Mouse (Mus musculus): Measurements from ENCODE around the gene Tsfm.
"Not testable (repeated sequence)": the region's sequence is repeated elsewhere in the genome, so short reads cannot be mapped to it uniquely, and the experiment has no call there.

Gene Tsfm

DNA sequence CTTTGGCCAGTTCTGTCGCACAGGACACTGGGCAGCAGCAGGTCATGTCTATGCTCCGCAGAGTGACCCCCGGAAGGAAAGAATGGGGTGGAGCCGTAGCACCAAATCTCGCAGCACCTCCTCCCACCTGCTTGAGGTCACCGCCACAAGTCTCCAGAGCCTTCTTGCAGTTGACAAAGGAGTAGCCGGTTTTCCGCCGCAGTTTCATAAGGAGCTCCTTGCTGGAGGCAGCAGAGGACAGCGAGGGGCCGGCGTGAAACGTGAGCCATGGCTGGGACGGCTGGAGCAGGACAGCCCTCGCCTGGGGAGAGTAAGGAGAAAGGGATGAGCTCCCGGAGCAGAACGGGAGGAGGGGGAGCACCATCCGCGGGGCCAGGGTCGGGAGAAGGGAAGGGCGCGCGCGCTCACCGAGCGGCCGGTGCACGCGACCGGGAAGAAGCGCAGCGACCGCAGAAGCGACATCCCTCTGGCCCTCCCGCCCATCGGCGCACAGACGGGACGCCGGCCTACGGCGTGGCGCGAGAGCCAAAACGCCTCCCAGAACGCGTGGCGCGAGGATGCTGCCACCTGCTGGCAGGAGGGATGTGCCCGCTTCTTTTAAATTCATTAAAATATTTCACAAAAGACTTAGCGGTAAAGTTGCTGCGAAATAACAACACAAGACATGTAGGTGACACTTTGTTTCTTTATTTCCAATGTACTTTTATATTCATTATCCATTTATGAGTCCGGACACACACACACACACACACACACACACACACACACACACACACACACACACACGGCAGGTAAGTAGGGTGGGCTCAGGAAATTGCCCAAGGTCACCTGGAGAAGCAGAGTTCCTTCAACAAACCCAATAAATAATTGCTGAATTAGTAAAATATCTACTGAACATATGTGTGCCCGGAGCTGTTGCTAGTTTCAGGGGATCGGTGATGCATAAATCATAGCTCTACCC, at the start of gene Tsfm:
Gene Tsfm (minus strand): TSS at position 505 of the 961 bp plus-strand sequence.
- ATAC-seq (ENCODE audit: low TSS enrichment): peak; percentile 90

DNA sequence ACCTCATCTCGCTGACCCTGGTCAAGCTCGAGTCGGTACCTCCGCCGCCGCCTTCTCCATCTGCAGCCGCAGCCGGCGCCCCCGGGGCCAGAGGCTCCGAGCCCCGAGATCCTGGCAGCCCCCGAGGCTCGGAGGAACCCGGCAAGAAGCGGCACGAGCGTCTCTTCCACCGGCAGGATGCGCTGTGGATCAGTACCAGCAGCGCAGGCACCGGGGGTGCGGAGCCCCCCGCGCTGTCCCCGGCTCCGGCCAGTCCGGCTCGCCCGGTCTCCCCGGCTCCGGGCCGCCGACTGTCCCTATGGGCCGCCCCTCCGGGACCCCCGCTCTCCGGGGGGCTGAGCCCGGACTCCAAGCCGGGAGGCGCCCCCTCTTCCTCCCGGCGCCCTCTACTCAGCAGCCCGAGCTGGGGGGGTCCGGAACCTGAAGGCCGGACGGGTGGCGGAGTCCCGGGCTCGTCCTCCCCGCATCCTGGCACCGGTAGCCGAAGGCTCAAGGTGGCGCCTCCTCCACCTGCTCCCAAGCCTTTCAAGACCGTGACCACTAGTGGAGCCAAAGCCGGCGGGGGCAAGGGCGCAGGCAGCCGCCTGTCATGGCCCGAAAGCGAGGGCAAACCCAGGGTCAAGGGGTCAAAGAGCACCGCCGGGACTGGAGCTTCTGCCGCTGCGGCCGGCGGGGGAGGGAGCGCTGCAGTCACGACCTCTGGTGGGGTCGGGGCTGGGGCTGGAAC, 49.2 kb upstream of the Tsfm start:
- ATAC-seq (ENCODE audit: low TSS enrichment): no peak

- no peak for ATAC-seq (ENCODE audit: low TSS enrichment)
These were observed 48.3 kb upstream of the Tsfm start for GRCm38 (mm10) chr10:127078677-127079575.

DNA sequence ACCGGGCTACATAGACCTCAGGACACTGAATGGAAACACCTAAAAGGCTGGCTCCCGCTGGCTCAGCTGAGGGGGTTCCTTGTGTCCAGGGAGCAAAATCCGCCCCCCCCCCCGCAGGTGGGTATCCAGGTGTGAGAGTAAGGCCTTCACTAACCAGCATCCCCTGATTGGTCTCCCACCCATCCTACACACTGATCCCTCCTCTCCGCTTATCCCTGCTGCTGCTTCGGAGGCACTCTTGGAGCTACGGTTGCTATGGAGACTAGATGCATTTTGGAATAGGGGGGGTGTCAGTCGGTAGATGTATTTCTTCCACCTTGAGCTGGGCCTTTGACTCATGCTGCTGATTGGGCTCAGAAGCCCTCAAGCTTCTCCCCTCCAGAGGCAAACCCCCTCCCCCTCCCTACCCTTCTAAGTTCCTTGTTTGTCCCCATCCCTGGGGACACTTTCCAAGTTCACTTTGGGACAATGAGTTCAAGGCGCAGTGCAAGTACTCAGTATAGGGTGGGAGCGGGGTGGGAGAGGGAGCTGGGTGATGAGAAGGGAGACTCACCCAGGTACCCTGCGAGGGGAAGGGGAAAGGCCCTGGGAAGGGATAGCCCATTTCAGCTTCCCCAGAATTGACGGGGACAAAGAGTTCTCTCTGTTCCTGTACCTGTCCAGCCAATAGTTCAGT, 47.5 kb upstream of the Tsfm start:
- peak; percentile 56 for ATAC-seq (ENCODE audit: low TSS enrichment)

GRCm38 (mm10) chr10:127077515-127077914, 46.9 kb upstream of the Tsfm start:
- no peak for ATAC-seq (ENCODE audit: low TSS enrichment)

DNA sequence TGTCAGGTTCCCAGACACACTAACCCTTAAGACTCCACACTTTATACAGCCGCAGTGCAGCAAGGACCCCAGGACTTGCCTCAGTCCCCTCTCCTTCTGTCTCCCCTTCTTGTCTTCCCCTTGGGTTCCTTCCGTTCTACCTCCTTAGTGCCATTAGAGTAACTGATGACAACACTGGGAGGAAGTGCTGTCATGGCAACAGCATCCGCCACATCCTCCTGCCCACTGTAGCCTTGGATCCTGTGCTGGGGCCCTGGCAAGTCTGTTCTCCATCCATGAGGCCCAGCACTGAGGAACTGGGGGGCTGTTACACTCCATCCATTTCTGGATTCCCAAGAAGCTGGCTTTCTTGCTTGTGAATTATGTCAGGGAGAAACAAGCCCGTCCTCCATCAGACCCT, 45.4 kb upstream of the Tsfm start:
- ATAC-seq (ENCODE audit: low TSS enrichment): peak; percentile 33; the same call in 1 of the 2 replicates

- ATAC-seq (ENCODE audit: low TSS enrichment): no peak
These were observed 45.0 kb upstream of the Tsfm start for GRCm38 (mm10) chr10:127075651-127076050.

- ATAC-seq (ENCODE audit: low TSS enrichment): no peak
These were observed 44.4 kb upstream of the Tsfm start, which contains the start of gene Agap2 for GRCm38 (mm10) chr10:127075080-127075479. Gene Agap2, plus strand, starts transcription at chr10:127075284.

- no peak for ATAC-seq (ENCODE audit: low TSS enrichment)
These were observed 43.3 kb upstream of the Tsfm start for GRCm38 (mm10) chr10:127073981-127074380.

GRCm38 (mm10) chr10:127072969-127073368, 42.3 kb upstream of the Tsfm start:
- not testable (repeated sequence) for ATAC-seq (ENCODE audit: low TSS enrichment)

- ATAC-seq (ENCODE audit: low TSS enrichment): not testable (repeated sequence)
These were observed 41.6 kb upstream of the Tsfm start for GRCm38 (mm10) chr10:127072270-127072669.

- no peak for ATAC-seq (ENCODE audit: low TSS enrichment)
These were observed 40.6 kb upstream of the Tsfm start for GRCm38 (mm10) chr10:127071203-127071602.

GRCm38 (mm10) chr10:127070190-127071121, 39.8 kb upstream of the Tsfm start, which contains the start of gene Tspan31:
Gene Tspan31, minus strand, starts transcription at chr10:127070264.
- ATAC-seq (ENCODE audit: low TSS enrichment): peak; percentile 82

GRCm38 (mm10) chr10:127069281-127070189, 38.9 kb upstream of the Tsfm start:
- ATAC-seq (ENCODE audit: low TSS enrichment): peak; percentile 14

DNA sequence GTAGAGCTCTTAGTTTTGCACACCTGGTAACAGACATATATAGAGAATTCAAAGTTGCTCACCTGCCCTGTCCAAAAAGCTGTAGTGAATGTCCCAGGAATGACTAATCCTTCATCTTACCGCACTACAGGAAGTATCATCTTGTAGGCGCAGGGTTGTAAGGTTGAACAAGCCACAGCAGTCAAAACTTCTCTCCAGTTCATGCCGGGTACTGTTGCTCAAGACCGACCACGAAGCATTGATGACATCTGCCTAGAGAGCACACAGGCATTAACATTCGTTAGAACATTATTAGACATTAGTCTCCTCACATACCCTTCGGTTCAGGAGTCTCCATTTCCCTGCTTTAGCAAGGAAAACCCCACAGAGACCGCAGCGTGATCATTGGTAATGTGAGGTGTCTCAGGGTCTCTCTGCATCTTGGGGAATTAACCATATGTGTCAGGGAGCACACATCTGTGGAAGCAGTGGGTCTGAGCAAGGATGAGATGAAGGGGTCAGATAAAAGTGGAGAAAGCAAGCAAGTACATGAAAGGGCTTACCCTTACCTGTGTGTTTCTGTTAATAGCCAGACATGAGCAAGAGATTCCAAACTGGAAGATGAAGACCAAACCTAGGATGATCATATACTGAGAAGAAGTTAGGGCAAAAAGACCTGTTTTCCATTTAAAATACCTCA, 37.9 kb upstream of the Tsfm start:
- no peak for ATAC-seq (ENCODE audit: low TSS enrichment)

- ATAC-seq (ENCODE audit: low TSS enrichment): no peak
These were observed 35.9 kb upstream of the Tsfm start for GRCm38 (mm10) chr10:127066519-127067018.

DNA sequence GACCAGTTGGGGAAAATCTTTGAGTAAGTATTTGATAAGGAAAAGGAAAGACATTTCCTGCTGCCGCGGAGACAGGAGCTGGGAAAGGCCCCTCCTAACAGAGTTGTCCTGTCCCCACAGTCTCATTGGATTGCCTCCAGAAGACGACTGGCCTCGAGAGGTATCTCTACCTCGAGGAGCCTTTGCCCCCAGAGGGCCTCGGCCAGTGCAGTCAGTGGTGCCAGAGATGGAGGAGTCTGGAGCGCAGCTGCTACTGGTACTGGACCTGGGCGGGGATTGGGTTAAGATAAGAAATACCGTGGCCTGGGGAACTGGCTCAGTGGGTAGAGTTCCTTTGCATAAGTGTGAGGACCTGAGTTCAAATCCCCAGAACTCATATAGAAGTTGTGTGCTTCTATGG, 35.3 kb upstream of the Tsfm start:
- no peak for ATAC-seq (ENCODE audit: low TSS enrichment)

All from frontal cortex, adult (tissue).